In genomic region chr15:25773711-25774513, GRCm38 (mm10) we compare ENCODE assay signal across 7 mouse cellular contexts.
DNase-seq lines count a peak whose midpoint lies in the region; ATAC-seq lines count a peak whose summit lies in the region.

No protein-coding gene starts in this region.

- H3K4me1 ChIP-seq in embryonic facial prominence, embryonic 12.5 days: peaks cover 24% of the 10 kb centered on the region
- H3K4me1 ChIP-seq in heart, embryonic 12.5 days (replicated peaks): peaks cover 21% of the 10 kb centered on the region
- peaks cover 18% of the 10 kb centered on the region; the same call in 1 of the 2 replicates for H3K4me1 ChIP-seq in kidney, embryonic 14.5 days (ENCODE audit: control insufficient read depth, insufficient read depth, low read length)
- peaks cover 35% of the 10 kb centered on the region for H3K4me1 ChIP-seq in limb, embryonic 15.5 days
- H3K4me1 ChIP-seq in midbrain, embryonic 15.5 days: peaks cover 37% of the 10 kb centered on the region

- H3K4me3 ChIP-seq in embryonic facial prominence, embryonic 12.5 days: peak overlapping the region; percentile 39
- H3K4me3 ChIP-seq in heart, embryonic 12.5 days: peak overlapping the region; percentile 51
- peak overlapping the region; percentile 33 for H3K4me3 ChIP-seq in kidney, embryonic 14.5 days (ENCODE audit: low read length)
- H3K4me3 ChIP-seq in limb, embryonic 15.5 days: peak overlapping the region; percentile 37
- H3K4me3 ChIP-seq in midbrain, embryonic 15.5 days: peak overlapping the region; percentile 28

- 4% methylated on average over 21 of the region's 21 CpGs for WGBS in embryonic facial prominence, embryonic 12.5 days
- WGBS in heart, embryonic 12.5 days: 11% methylated on average over 21 of the region's 21 CpGs
- 4% methylated on average over 21 of the region's 21 CpGs for WGBS in kidney, embryonic 14.5 days
- WGBS in limb, embryonic 15.5 days: 5% methylated on average over 21 of the region's 21 CpGs
- under 1% methylated on average over 21 of the region's 21 CpGs for WGBS in midbrain, embryonic 15.5 days

- peak; percentile 79 for ATAC-seq in embryonic facial prominence, embryonic 12.5 days (ENCODE audit: insufficient number of reproducible peaks, insufficient read depth, low FRiP score, low TSS enrichment)
- peak; percentile 27; the same call in 1 of the 2 replicates for ATAC-seq in heart, embryonic 12.5 days (ENCODE audit: insufficient number of reproducible peaks, low FRiP score)
- peak; percentile 70 for ATAC-seq in kidney, embryonic 14.5 days (ENCODE audit: low FRiP score, low TSS enrichment)
- peak; percentile 71 for ATAC-seq in limb, embryonic 15.5 days (ENCODE audit: insufficient number of reproducible peaks, low FRiP score, low TSS enrichment, low read depth)
- ATAC-seq in midbrain, embryonic 15.5 days (replicated peaks): peak; percentile 82

- H3K36me3 ChIP-seq in embryonic facial prominence, embryonic 12.5 days: peaks cover 25% of the 10 kb centered on the region; the same call in 1 of the 2 replicates
- peaks cover 7% of the 10 kb centered on the region for H3K36me3 ChIP-seq in heart, embryonic 12.5 days
- peaks cover 30% of the 10 kb centered on the region; the same call in 1 of the 2 replicates for H3K36me3 ChIP-seq in kidney, embryonic 14.5 days (ENCODE audit: control insufficient read depth, insufficient read depth, low read length)
- peaks cover 7% of the 10 kb centered on the region for H3K36me3 ChIP-seq in limb, embryonic 15.5 days
- H3K36me3 ChIP-seq in midbrain, embryonic 15.5 days (replicated peaks): no peaks in the 10 kb centered on the region

- no peaks in the 10 kb centered on the region for H3K9me3 ChIP-seq in embryonic facial prominence, embryonic 12.5 days
- H3K9me3 ChIP-seq in heart, embryonic 12.5 days (replicated peaks): no peaks in the 10 kb centered on the region
- no peaks in the 10 kb centered on the region for H3K9me3 ChIP-seq in kidney, embryonic 14.5 days (ENCODE audit: control insufficient read depth, low read length)
- no peaks in the 10 kb centered on the region for H3K9me3 ChIP-seq in limb, embryonic 15.5 days
- H3K9me3 ChIP-seq in midbrain, embryonic 15.5 days: no peaks in the 10 kb centered on the region

- H3K4me2 ChIP-seq in embryonic facial prominence, embryonic 12.5 days (replicated peaks): peak overlapping the region; percentile 56
- H3K4me2 ChIP-seq in heart, embryonic 12.5 days: peak overlapping the region; percentile 68
- H3K4me2 ChIP-seq in kidney, embryonic 14.5 days (replicated peaks; ENCODE audit: low read depth, low read length): peak overlapping the region; percentile 43
- H3K4me2 ChIP-seq in limb, embryonic 15.5 days: peak overlapping the region; percentile 51
- peak overlapping the region; percentile 44 for H3K4me2 ChIP-seq in midbrain, embryonic 15.5 days

- DNase-seq in adipocyte (ENCODE audit: low spot score): peak; percentile 74
- DNase-seq in spleen, postnatal 36 days (ENCODE audit: low spot score in 2 of 2): peak; percentile 45 to 56

- peak overlapping the region; percentile 85 for H3K27ac ChIP-seq in embryonic facial prominence, embryonic 12.5 days
- H3K27ac ChIP-seq in heart, embryonic 12.5 days (ENCODE audit: poor library complexity, severe bottlenecking): peak overlapping the region; percentile 24; the same call in 1 of the 2 replicates
- peak overlapping the region; percentile 87 for H3K27ac ChIP-seq in kidney, embryonic 14.5 days (ENCODE audit: low read depth, low read length)
- peak overlapping the region; percentile 92 for H3K27ac ChIP-seq in limb, embryonic 15.5 days
- peak overlapping the region; percentile 69 for H3K27ac ChIP-seq in midbrain, embryonic 15.5 days

- H3K9ac ChIP-seq in embryonic facial prominence, embryonic 12.5 days: peak overlapping the region; percentile 40
- peak overlapping the region; percentile 62 for H3K9ac ChIP-seq in heart, embryonic 12.5 days
- peak overlapping the region; percentile 48; the same call in 1 of the 2 replicates for H3K9ac ChIP-seq in kidney, embryonic 14.5 days (ENCODE audit: low read depth, low read length)
- peak overlapping the region; percentile 23; the same call in 1 of the 2 replicates for H3K9ac ChIP-seq in limb, embryonic 15.5 days
- H3K9ac ChIP-seq in midbrain, embryonic 15.5 days: no peak overlapping the region

- H3K27me3 ChIP-seq in embryonic facial prominence, embryonic 12.5 days: no peaks in the 10 kb centered on the region
- H3K27me3 ChIP-seq in heart, embryonic 12.5 days (replicated peaks): no peaks in the 10 kb centered on the region
- H3K27me3 ChIP-seq in kidney, embryonic 14.5 days (ENCODE audit: control insufficient read depth, insufficient read depth, low read length): no peaks in the 10 kb centered on the region
- H3K27me3 ChIP-seq in limb, embryonic 15.5 days: no peaks in the 10 kb centered on the region
- no peaks in the 10 kb centered on the region for H3K27me3 ChIP-seq in midbrain, embryonic 15.5 days (replicated peaks)

Comparison
In these comparisons a context has a peak if more than half of its experiments do, and no peak if none do; other contexts are left out.
1. Peak in every context shown above with its lines: DNase-seq, ATAC-seq, H3K4me3 ChIP-seq and H3K27ac ChIP-seq.
2. ATAC-seq: peak in every context shown above with its lines; median percentile 82 in midbrain, embryonic 15.5 days; 79 in embryonic facial prominence, embryonic 12.5 days; 71 in limb, embryonic 15.5 days; 70 in kidney, embryonic 14.5 days; 27 in heart, embryonic 12.5 days.
3. H3K27ac ChIP-seq: peak in every context shown above with its lines; median percentile 92 in limb, embryonic 15.5 days; 87 in kidney, embryonic 14.5 days; 85 in embryonic facial prominence, embryonic 12.5 days; 69 in midbrain, embryonic 15.5 days; 24 in heart, embryonic 12.5 days.